Mouse (Mus musculus): ENCODE data around the gene Cd300e. TPM values are rescaled to one million over a fixed set of nuclear protein-coding genes. Genes with fewer than 3 reads are reported as not detected.
"Not testable (repeated sequence)": the region's sequence is repeated elsewhere in the genome, so short reads cannot be mapped to it uniquely, and the experiment has no call there.

Cd300e gene
- polyA plus RNA-seq, 1 experiment from 2014 or later = not detected

GRCm38 (mm10) chr11:115052206-115052605, 9.8 kb downstream of the Cd300e start:
- Histone ChIP-seq H3K4me3 (ENCODE audit: low read depth, low read length) (no peak overlapping the region), H3K9me3 (ENCODE audit: control insufficient read depth, low read length) (no peaks in the 10 kb centered on the region), H3K36me3 (ENCODE audit: control insufficient read depth, insufficient read depth, low read length) (no peaks in the 10 kb centered on the region), H3K27me3 (ENCODE audit: control insufficient read depth, insufficient read depth, low read length) (no peaks in the 10 kb centered on the region), H3K27ac (replicated peaks) (no peak overlapping the region), H3K4me1 (replicated peaks; ENCODE audit: control insufficient read depth, insufficient read depth) (no peaks in the 10 kb centered on the region), H3K9ac (ENCODE audit: low read length) (no peak overlapping the region), H3K4me2 (replicated peaks; ENCODE audit: low read depth) (no peak overlapping the region)
- WGBS = 3% methylated on average over 9 of the region's 9 CpGs
- ATAC-seq (ENCODE audit: low FRiP score, low TSS enrichment) (no peak), DNase-seq (ENCODE audit: low spot score) (peak; percentile 70)
- TF ChIP-seq CTCF (IDR thresholded peaks at IDR 0.05; ENCODE audit: low read depth) (no peak), EP300 (optimal IDR thresholded peaks at IDR 0.05) (no peak)

GRCm38 (mm10) chr11:115049282-115049895, 12.6 kb downstream of the Cd300e start:
- 39% methylated on average over 3 of the region's 3 CpGs for WGBS
- H3K27ac ChIP-seq (replicated peaks) = no peak overlapping the region
- H3K9ac ChIP-seq (ENCODE audit: low read length) = no peak overlapping the region
- ATAC-seq (ENCODE audit: low FRiP score, low TSS enrichment) (no peak), DNase-seq (ENCODE audit: low spot score) (no peak)
- H3K4me3 ChIP-seq (ENCODE audit: low read depth, low read length) = no peak overlapping the region
- no peak for TF ChIP-seq EP300 (optimal IDR thresholded peaks at IDR 0.05)
- TF ChIP-seq CTCF (IDR thresholded peaks at IDR 0.05; ENCODE audit: low read depth) = peak; percentile 42
- no peaks in the 10 kb centered on the region for H3K36me3 ChIP-seq (ENCODE audit: control insufficient read depth, insufficient read depth, low read length)
- no peak overlapping the region for H3K4me2 ChIP-seq (replicated peaks; ENCODE audit: low read depth)
- no peaks in the 10 kb centered on the region for H3K4me1 ChIP-seq (replicated peaks; ENCODE audit: control insufficient read depth, insufficient read depth)
- H3K27me3 ChIP-seq (ENCODE audit: control insufficient read depth, insufficient read depth, low read length) = no peaks in the 10 kb centered on the region
- no peaks in the 10 kb centered on the region for H3K9me3 ChIP-seq (ENCODE audit: control insufficient read depth, low read length)

GRCm38 (mm10) chr11:115048259-115048658, 13.7 kb downstream of the Cd300e start, which contains the start of gene Cd300ld3:
Gene Cd300ld3 (minus strand): TSS chr11:115048409.
- 67% methylated on average over 2 of the region's 2 CpGs for WGBS
- ATAC-seq (ENCODE audit: low FRiP score, low TSS enrichment) (no peak), DNase-seq (ENCODE audit: low spot score) (no peak)
- Histone ChIP-seq H3K27ac (replicated peaks) (no peak within 1 kb of the TSS), H3K9me3 (ENCODE audit: control insufficient read depth, low read length) (no peaks in the 10 kb centered on the region), H3K4me1 (replicated peaks; ENCODE audit: control insufficient read depth, insufficient read depth) (no peaks in the 10 kb centered on the region), H3K36me3 (ENCODE audit: control insufficient read depth, insufficient read depth, low read length) (no peaks in the 10 kb centered on the region), H3K4me2 (replicated peaks; ENCODE audit: low read depth) (no peak within 1 kb of the TSS), H3K4me3 (ENCODE audit: low read depth, low read length) (no peak within 1 kb of the TSS), H3K9ac (ENCODE audit: low read length) (no peak within 1 kb of the TSS), H3K27me3 (ENCODE audit: control insufficient read depth, insufficient read depth, low read length) (no peaks in the 10 kb centered on the region)
- TF ChIP-seq EP300 (optimal IDR thresholded peaks at IDR 0.05) (no peak), CTCF (IDR thresholded peaks at IDR 0.05; ENCODE audit: low read depth) (no peak)

- H3K4me1 ChIP-seq (replicated peaks; ENCODE audit: control insufficient read depth, insufficient read depth); H3K27ac ChIP-seq (replicated peaks); ATAC-seq (ENCODE audit: low FRiP score, low TSS enrichment); H3K36me3 ChIP-seq (ENCODE audit: control insufficient read depth, insufficient read depth, low read length); H3K4me3 ChIP-seq (ENCODE audit: low read depth, low read length); H3K4me2 ChIP-seq (replicated peaks; ENCODE audit: low read depth); H3K27me3 ChIP-seq (ENCODE audit: control insufficient read depth, insufficient read depth, low read length); H3K9me3 ChIP-seq (ENCODE audit: control insufficient read depth, low read length); H3K9ac ChIP-seq (ENCODE audit: low read length); DNase-seq (ENCODE audit: low spot score): not testable (repeated sequence)
- WGBS = no CpG with 5 or more reads among the region's 6 CpGs
These were observed 24.3 kb downstream of the Cd300e start, which contains the start of gene Cd300ld5 for GRCm38 (mm10) chr11:115037669-115038068. Gene Cd300ld5 (minus strand): TSS chr11:115037769.

GRCm38 (mm10) chr11:115026912-115027311, 35.1 kb downstream of the Cd300e start, which contains the start of gene Cd300ld4:
Gene Cd300ld4 (minus strand): TSS chr11:115027012.
- not testable (repeated sequence) for ATAC-seq (ENCODE audit: low FRiP score, low TSS enrichment); H3K9ac ChIP-seq (ENCODE audit: low read length); H3K9me3 ChIP-seq (ENCODE audit: control insufficient read depth, low read length); H3K4me3 ChIP-seq (ENCODE audit: low read depth, low read length); DNase-seq (ENCODE audit: low spot score); H3K4me2 ChIP-seq (replicated peaks; ENCODE audit: low read depth); H3K27me3 ChIP-seq (ENCODE audit: control insufficient read depth, insufficient read depth, low read length); H3K36me3 ChIP-seq (ENCODE audit: control insufficient read depth, insufficient read depth, low read length); H3K4me1 ChIP-seq (replicated peaks; ENCODE audit: control insufficient read depth, insufficient read depth); H3K27ac ChIP-seq (replicated peaks)
- no CpG with 5 or more reads among the region's 6 CpGs for WGBS

- H3K36me3 ChIP-seq (ENCODE audit: control insufficient read depth, insufficient read depth, low read length); H3K4me3 ChIP-seq (ENCODE audit: low read depth, low read length); H3K9me3 ChIP-seq (ENCODE audit: control insufficient read depth, low read length); H3K9ac ChIP-seq (ENCODE audit: low read length); H3K4me1 ChIP-seq (replicated peaks; ENCODE audit: control insufficient read depth, insufficient read depth); H3K27ac ChIP-seq (replicated peaks); DNase-seq (ENCODE audit: low spot score); ATAC-seq (ENCODE audit: low FRiP score, low TSS enrichment); H3K4me2 ChIP-seq (replicated peaks; ENCODE audit: low read depth); H3K27me3 ChIP-seq (ENCODE audit: control insufficient read depth, insufficient read depth, low read length): not testable (repeated sequence)
- WGBS = no CpG with 5 or more reads among the region's 7 CpGs
These were observed 45.9 kb downstream of the Cd300e start, which contains the start of gene Cd300ld2 for GRCm38 (mm10) chr11:115016093-115016492. Gene Cd300ld2 (minus strand): TSS chr11:115016193.

Measured in stomach, postnatal 0 days (tissue).